Mouse (Mus musculus) heart, embryonic 11.5 days (tissue): ENCODE measurements at regions not wholly inside any gene's neighbourhood (a gene's known extent, or its start where the extent isn't known, plus 50 kb on each side); places are given as distances from the start of the nearest gene placed in this dataset.

Experiments
- ATAC-seq: fragments of 200-750 bp; cut with Nextera tagmentation; replicated peaks from 2 replicates; pipeline ENCODE4 v1.8.0; 2017; ENCODE audit warnings: moderate library complexity; ENCODE audit not compliant: insufficient number of reproducible peaks, low FRiP score, low TSS enrichment
- H3K27ac ChIP-seq: fragments of 300-500 bp; sonication (generic); 2 replicates; pipeline ENCODE4 v1.5.1; 2014; ENCODE audit warnings: mild to moderate bottlenecking, low read depth, low read length
- H3K27me3 ChIP-seq: fragments of 300-500 bp; sonication (generic); 2 replicates; pipeline ENCODE4 v1.6.1; 2014; ENCODE audit warnings: mild to moderate bottlenecking, low read length, mixed read lengths; ENCODE audit not compliant: control insufficient read depth, insufficient read depth
- H3K36me3 ChIP-seq: fragments of 300-500 bp; sonication (generic); 2 replicates; pipeline ENCODE4 v1.6.1; 2014; ENCODE audit warnings: mild to moderate bottlenecking, low read length, moderate library complexity, mixed read lengths; ENCODE audit not compliant: control insufficient read depth, insufficient read depth
- H3K4me1 ChIP-seq: fragments of 300-500 bp; sonication (generic); 2 replicates; pipeline ENCODE4 v1.6.1; 2014; ENCODE audit warnings: low read length; ENCODE audit not compliant: control insufficient read depth, insufficient read depth
- H3K4me2 ChIP-seq: fragments of 300-500 bp; sonication (generic); 2 replicates; pipeline ENCODE4 v1.6.1; 2014; ENCODE audit warnings: mild to moderate bottlenecking, moderate library complexity
- H3K4me3 ChIP-seq: fragments of 300-500 bp; sonication (generic); 2 replicates; pipeline ENCODE4 v1.5.1; 2014; ENCODE audit warnings: low read depth, low read length
- H3K9ac ChIP-seq: fragments of 300-500 bp; sonication (generic); 2 replicates; pipeline ENCODE4 v1.6.1; 2014; ENCODE audit warnings: mild to moderate bottlenecking, low read depth, low read length, moderate library complexity
- H3K9me3 ChIP-seq: fragments of 300-500 bp; sonication (generic); replicated peaks from 2 replicates; pipeline ENCODE4 v1.6.1; 2016; ENCODE audit warnings: low read length; ENCODE audit not compliant: control insufficient read depth
- WGBS: fragments of 180-500 bp; shearing (Covaris S2); extraction: QIAGEN DNeasy Blood & Tissue Kit; methylation state at CpG from one replicate; pipeline ENCODE4 v1.1.7; 2014; ENCODE audit not compliant: insufficient replicate concordance; 5-methylcytosine and 5-hydroxymethylcytosine counted together

DNA sequence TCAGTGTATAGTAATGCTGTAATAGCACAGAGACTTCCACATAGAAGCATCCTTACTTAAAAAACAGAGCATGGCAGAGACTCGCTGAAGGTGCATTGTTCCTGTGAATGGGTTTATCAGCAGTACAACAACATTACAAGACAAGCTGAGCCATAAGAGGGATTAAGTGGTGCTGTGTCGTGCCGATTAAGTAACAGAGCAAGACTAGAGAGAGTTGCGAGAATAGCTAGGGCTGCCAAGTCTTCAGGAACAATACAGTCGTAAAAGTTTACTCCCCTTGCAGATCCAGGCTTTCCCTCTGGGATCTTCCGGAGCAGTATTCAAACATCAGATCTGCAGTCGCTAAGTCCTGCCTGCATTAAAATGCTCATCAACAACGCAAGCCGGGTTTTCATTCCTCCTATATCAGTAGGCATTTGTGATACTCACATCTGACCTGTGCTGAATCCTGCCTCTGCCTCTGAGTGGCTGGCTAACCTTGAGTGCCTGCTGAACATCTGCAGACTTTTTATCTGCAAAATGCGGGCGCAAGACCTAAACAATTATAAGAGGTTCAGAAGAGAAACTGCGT lies 247.1 kb downstream of the Ttll7 start:
- no peak overlapping the region for H3K4me3 ChIP-seq

DNA sequence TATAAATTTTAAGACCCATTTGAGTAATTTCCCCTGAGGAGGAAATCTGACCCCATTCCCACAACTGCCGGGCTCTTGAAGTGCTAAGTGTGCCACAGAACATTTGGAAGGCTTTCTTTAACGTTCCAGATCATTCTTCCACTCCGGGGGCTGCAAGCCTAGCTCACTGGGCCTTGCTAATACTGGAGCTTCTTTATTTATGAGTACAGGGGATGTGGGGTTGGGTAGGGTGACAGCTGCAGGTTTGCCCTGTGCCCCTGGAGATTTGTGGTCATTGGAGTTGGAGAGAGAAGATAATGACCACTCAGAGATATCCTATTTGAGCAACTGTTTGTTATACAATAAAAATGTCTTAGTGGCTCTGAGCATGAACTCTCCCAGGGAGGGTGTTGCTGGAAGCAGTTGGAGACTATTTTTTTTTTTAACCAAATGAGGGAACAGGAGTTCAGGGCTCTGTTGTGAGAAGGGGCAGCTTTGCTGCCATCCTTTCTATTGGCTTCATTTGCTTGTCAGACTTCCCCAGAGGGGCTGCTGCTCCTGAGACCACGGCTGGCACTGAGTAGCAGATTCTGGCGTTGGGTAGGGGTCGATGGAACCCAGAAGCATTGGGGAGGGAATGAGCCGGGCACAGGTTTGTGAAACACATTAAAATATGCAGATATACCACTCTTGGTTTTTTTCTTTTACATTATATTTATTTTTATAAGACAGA lies 249.0 kb downstream of the Ttll7 start:
- Histone ChIP-seq H3K27me3 (peaks cover 6% of the 10 kb centered on the region; the same call in 1 of the 2 replicates), H3K36me3 (no peaks in the 10 kb centered on the region), H3K9me3 (no peaks in the 10 kb centered on the region), H3K4me3 (no peak overlapping the region), H3K9ac (no peak overlapping the region), H3K27ac (no peak overlapping the region), H3K4me2 (no peak overlapping the region), H3K4me1 (no peaks in the 10 kb centered on the region)
- no peak for ATAC-seq
- WGBS = 59% methylated on average over 7 of the region's 7 CpGs

More for the DNA sequence above, 247.1 kb downstream of the Ttll7 start:
- Histone ChIP-seq H3K27me3 (peaks cover 3% of the 10 kb centered on the region; the same call in 1 of the 2 replicates), H3K4me2 (peak overlapping the region; percentile 31), H3K9ac (no peak overlapping the region), H3K9me3 (no peaks in the 10 kb centered on the region), H3K36me3 (no peaks in the 10 kb centered on the region), H3K4me1 (no peaks in the 10 kb centered on the region), H3K27ac (no peak overlapping the region)
- 26% methylated on average over 12 of the region's 12 CpGs for WGBS
- no peak for ATAC-seq

DNA sequence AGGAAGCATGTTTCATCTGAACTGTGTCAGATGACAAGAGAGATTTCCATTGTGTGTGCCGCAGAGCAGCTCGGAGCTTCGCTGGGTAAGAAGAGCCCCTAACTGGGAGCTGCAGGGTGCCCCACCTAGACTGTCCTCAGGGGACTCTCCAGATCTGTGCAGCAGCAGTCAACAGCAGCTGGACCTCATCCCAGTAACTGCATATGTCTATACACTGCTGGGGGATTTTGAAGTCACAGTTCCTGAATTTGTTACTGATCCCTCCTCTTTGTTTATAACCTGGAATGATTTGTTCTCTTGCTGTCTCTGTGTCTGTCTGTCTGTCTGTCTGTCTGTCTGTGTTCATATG lies 249.6 kb downstream of the Ttll7 start:
- Histone ChIP-seq H3K27ac (no peak overlapping the region), H3K36me3 (no peaks in the 10 kb centered on the region), H3K27me3 (peaks cover 6% of the 10 kb centered on the region; the same call in 1 of the 2 replicates), H3K9me3 (no peaks in the 10 kb centered on the region), H3K4me1 (no peaks in the 10 kb centered on the region), H3K9ac (no peak overlapping the region; the same call in 1 of the 2 replicates), H3K4me2 (no peak overlapping the region), H3K4me3 (no peak overlapping the region)
- ATAC-seq = no peak
- WGBS = 64% methylated on average over 3 of the region's 3 CpGs

DNA sequence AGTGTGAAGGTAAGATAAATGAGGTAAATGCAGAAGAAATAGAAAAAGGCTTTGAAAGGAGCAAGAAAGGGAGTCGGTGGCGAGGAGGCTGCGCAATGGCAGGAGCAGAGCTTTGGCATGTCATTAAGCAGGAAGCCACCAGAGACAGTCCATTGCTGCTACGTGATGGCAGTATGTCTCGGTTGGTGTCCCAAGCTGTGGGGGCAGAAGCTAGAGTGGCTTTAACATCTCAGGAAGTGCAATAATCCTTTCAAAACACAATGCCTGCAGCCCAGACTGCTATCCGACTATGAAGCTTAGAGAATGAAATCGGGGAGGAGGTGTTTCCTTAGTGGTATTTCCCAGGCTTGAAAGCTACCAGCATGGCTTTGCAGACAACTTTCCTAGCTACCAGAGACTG lies 251.3 kb downstream of the Ttll7 start:
- no peak for ATAC-seq
- Histone ChIP-seq H3K9me3 (no peaks in the 10 kb centered on the region), H3K4me1 (no peaks in the 10 kb centered on the region), H3K27me3 (peaks cover 6% of the 10 kb centered on the region; the same call in 1 of the 2 replicates), H3K36me3 (no peaks in the 10 kb centered on the region), H3K4me2 (no peak overlapping the region), H3K9ac (no peak overlapping the region), H3K4me3 (no peak overlapping the region), H3K27ac (no peak overlapping the region)
- 58% methylated on average over 7 of the region's 7 CpGs for whole genome bisulfite sequencing

DNA sequence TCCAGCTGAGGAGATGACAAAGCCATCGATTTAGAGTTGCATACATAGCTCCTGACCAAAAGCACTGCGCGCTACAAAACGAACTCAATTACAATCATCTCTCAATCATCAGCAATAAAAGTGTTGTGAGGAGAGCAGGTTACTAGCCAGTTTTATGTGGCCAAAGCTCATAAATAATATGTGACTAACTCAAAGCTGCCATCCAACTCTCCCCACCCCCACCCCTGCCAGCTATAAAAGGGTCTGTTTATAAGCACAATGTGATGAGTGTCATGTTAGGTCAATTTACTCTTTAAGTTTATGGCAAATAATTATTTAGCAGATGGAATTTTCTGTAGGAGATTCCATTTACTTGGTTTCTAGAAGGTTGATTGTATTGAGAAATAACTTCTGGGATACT lies 265.4 kb downstream of the Ttll7 start:
- no peak for ATAC-seq
- H3K9ac ChIP-seq = no peak overlapping the region
- WGBS = 87% methylated on average over 4 of the region's 4 CpGs

DNA sequence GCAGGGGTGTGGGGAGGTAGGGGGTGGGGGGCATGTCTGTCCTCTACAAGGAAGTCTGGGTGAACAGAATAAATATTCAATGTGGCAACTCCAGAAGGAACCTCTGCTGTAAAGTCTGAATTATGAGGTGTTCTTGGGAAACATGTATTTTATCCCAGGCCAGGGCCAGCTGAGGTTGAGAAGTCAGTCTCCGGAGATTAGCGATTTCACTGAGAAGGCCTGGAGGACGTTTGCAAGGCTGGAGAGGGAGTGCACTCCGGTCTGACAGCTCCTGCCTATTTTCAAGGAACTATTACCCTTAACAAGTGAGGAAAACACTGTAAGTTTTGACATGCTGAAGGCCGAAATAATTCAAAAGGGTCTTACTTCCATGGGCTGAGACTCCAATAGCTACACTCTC lies 265.9 kb downstream of the Ttll7 start:
- no peak for ATAC-seq
- Histone ChIP-seq H3K4me2 (no peak overlapping the region), H3K9me3 (no peaks in the 10 kb centered on the region), H3K4me1 (no peaks in the 10 kb centered on the region), H3K27ac (no peak overlapping the region), H3K27me3 (no peaks in the 10 kb centered on the region), H3K9ac (no peak overlapping the region), H3K4me3 (no peak overlapping the region), H3K36me3 (no peaks in the 10 kb centered on the region)
- 62% methylated on average over 5 of the region's 5 CpGs for WGBS

More for the DNA sequence above, 265.4 kb downstream of the Ttll7 start:
- no peaks in the 10 kb centered on the region for H3K4me1 ChIP-seq
- H3K27ac ChIP-seq = no peak overlapping the region
- H3K27me3 ChIP-seq = no peaks in the 10 kb centered on the region
- H3K9me3 ChIP-seq = no peaks in the 10 kb centered on the region
- H3K4me2 ChIP-seq = no peak overlapping the region
- no peaks in the 10 kb centered on the region for H3K36me3 ChIP-seq
- no peak overlapping the region for H3K4me3 ChIP-seq

DNA sequence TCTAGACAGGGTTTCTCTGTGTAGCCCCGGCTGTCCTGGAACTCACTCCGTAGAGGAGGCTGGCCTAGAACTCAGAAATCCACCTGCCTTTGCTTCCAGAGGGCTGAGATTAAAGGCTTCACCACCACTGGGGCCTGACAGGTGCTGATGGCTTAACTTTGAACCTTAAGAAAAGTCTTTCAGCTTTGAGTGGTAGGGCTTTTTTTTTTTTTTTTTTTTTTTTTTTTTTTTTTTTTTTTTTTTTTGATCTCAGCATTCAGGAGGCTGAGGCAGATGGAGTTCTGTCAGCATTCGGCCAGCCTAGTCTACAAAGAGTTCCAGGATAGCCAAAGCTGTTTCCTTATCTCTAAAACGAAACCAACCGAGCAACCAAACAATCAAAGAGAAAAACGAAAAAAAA lies 266.5 kb downstream of the Ttll7 start:
- no peaks in the 10 kb centered on the region for H3K9me3 ChIP-seq
- 79% methylated on average over 6 of the region's 6 CpGs for WGBS
- no peaks in the 10 kb centered on the region for H3K27me3 ChIP-seq
- no peak for ATAC-seq
- H3K9ac ChIP-seq = no peak overlapping the region
- H3K4me3 ChIP-seq = no peak overlapping the region
- no peaks in the 10 kb centered on the region for H3K36me3 ChIP-seq
- no peak overlapping the region for H3K27ac ChIP-seq
- no peaks in the 10 kb centered on the region for H3K4me1 ChIP-seq
- H3K4me2 ChIP-seq = no peak overlapping the region

DNA sequence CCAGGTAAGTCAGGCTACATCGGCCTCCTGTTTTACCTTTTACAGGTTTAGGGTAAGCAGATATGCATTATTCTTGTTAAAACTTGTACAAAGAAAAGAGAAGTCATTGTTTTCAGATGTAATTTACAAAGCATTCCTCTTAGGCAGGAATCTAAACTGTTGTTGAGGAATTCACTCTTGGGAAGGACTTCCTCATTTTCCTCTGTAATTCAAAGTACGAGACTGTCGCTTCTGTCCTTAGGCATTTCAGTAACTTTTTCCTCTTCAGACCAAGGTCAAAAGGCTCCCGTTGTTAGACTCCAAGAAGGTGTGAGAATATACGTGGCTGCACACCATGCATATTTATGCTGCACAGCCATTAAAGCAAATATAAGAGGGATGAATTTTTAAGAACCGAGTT lies 269.7 kb downstream of the Ttll7 start:
- WGBS = 79% methylated on average over 6 of the region's 6 CpGs
- no peak overlapping the region for H3K9ac ChIP-seq
- no peaks in the 10 kb centered on the region for H3K9me3 ChIP-seq
- H3K27me3 ChIP-seq = no peaks in the 10 kb centered on the region
- no peak overlapping the region for H3K4me3 ChIP-seq
- no peaks in the 10 kb centered on the region for H3K4me1 ChIP-seq
- H3K4me2 ChIP-seq = no peak overlapping the region
- no peak for ATAC-seq
- H3K36me3 ChIP-seq = no peaks in the 10 kb centered on the region
- H3K27ac ChIP-seq = no peak overlapping the region

DNA sequence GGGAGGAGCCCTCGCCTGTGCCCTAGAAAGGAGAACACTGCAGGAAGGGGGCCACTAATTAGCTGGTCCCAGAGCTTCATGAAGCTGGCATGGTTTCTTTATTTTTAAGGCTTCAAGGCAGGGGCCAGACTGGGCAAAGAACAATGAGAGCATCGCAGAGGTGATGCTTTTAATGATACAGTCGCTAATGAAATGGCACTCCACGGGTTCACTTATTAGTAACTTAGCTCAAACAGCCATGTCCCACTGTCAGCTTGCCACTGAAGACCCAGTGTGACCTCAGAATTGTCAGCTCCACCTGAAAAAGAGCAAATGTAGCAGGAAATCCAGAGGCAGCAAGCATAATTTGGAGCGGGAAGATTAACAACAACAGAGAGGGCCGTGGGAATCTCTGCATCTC lies 275.6 kb downstream of the Ttll7 start:
- Histone ChIP-seq H3K27ac (no peak overlapping the region), H3K4me1 (no peaks in the 10 kb centered on the region), H3K9me3 (no peaks in the 10 kb centered on the region), H3K4me3 (no peak overlapping the region), H3K9ac (no peak overlapping the region), H3K4me2 (no peak overlapping the region), H3K36me3 (no peaks in the 10 kb centered on the region), H3K27me3 (no peaks in the 10 kb centered on the region)
- 74% methylated on average over 6 of the region's 6 CpGs for WGBS
- ATAC-seq = no peak
